Mouse (Mus musculus) thymus, adult 2 months (tissue): ENCODE measurements around the gene AC141477.1.

Experiments used
- CTCF ChIP-seq: fragments of 200-500 bp; IDR thresholded peaks from 2 replicates; pipeline ENCODE4 v1.5.1; 2012; ENCODE audit warnings: mild to moderate bottlenecking, control low read depth, low read length, moderate library complexity, borderline replicate concordance; ENCODE audit not compliant: control insufficient read depth, poor library complexity, insufficient read depth; ENCODE audit errors: extremely low read depth
- POLR2A ChIP-seq: fragments of 200-500 bp; IDR thresholded peaks from 2 replicates; pipeline ENCODE4 v1.6.1; 2012; ENCODE audit warnings: mild to moderate bottlenecking, low read length, control low read depth, moderate library complexity; ENCODE audit not compliant: control insufficient read depth, poor library complexity, insufficient read depth; ENCODE audit errors: extremely low read depth

GRCm38 (mm10) chr10:76486302-76486701 is 46.1 kb upstream of the AC141477.1 start:
- no peak for TF ChIP-seq CTCF
- no peak for TF ChIP-seq POLR2A
